Mouse (Mus musculus): ENCODE measurements at regions not wholly inside any gene's neighbourhood (a gene's known extent, or its start where the extent isn't known, plus 50 kb on each side); places are given as distances from the start of the nearest gene placed in this dataset.

DNA sequence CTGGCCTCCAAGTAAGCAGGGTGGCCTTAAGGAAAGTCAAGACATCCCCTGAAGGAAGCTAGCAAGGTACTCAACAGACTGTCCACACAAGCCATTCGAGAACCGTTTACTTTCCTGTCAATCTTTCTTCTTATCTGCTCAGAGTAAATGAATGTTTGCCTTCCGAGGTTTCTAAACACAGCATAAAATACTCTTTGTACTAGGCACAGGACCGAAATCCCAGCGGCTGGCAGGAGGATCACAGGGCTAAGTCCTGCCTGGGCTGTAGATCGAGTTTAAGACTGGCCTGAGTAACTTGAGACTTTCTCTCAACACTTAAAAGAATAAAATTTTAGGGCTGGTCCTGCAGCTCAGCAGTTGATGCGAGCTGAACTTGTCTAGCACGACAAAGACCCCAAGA is 175.9 kb downstream of the Bcl2l11 start:
- Histone ChIP-seq H3K4me1 (replicated peaks; ENCODE audit: control insufficient read depth, insufficient read depth, low read length) (no peaks in the 10 kb centered on the region), H3K4me3 (ENCODE audit: low read depth, low read length) (no peak overlapping the region), H3K9me3 (ENCODE audit: control insufficient read depth, low read length) (no peaks in the 10 kb centered on the region), H3K4me2 (replicated peaks; ENCODE audit: low read depth, low read length) (no peak overlapping the region), H3K36me3 (ENCODE audit: control insufficient read depth, insufficient read depth, low read length) (no peaks in the 10 kb centered on the region), H3K27me3 (ENCODE audit: control insufficient read depth, insufficient read depth, low read length) (no peaks in the 10 kb centered on the region), H3K9ac (ENCODE audit: low read depth, low read length) (no peak overlapping the region), H3K27ac (ENCODE audit: low read depth, low read length) (no peak overlapping the region)
- ATAC-seq (ENCODE audit: low FRiP score) = no peak
- no peak for DNase-seq (ENCODE audit: low spot score)
- WGBS = 51% methylated on average over 8 of the region's 8 CpGs

DNA sequence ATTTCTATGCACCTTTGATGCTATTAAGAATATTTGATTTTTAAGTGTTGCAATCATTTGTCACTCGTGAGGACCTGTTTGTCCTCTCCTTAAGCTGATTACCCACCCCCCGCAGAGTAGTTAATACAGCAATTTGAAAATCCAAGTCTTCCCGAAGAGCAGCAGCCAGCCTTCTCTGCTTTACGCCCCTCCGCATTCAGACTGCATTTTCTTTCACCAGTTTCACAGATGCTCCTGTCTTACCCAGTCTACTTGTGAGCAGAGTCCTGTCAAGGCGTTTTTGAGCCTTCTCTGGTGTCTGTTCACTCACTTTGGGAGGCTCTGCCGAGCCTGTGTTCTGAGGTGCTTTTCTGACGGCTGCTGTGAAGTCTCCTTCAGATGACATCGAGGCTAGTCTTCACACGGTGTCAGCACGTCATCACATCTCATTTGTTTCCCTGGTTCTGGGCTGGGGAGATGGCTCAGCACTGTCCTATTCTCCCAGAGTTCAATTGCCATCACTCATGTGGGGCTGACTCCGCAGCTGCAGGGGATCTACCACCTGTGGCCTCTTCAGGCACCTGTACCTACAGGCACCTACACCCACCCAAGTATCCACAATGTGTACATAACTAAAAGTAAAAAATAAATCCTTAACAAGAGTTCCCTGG is 178.3 kb downstream of the Bcl2l11 start:
- Histone ChIP-seq H3K27ac (ENCODE audit: low read depth, low read length) (peak overlapping the region; percentile 30; the same call in 1 of the 2 replicates), H3K36me3 (ENCODE audit: control insufficient read depth, insufficient read depth, low read length) (no peaks in the 10 kb centered on the region), H3K9me3 (ENCODE audit: control insufficient read depth, low read length) (no peaks in the 10 kb centered on the region), H3K27me3 (ENCODE audit: control insufficient read depth, insufficient read depth, low read length) (no peaks in the 10 kb centered on the region), H3K4me1 (replicated peaks; ENCODE audit: control insufficient read depth, insufficient read depth, low read length) (no peaks in the 10 kb centered on the region), H3K4me2 (replicated peaks; ENCODE audit: low read depth, low read length) (no peak overlapping the region; the same call in 1 of the 2 replicates), H3K4me3 (ENCODE audit: low read depth, low read length) (no peak overlapping the region), H3K9ac (ENCODE audit: low read depth, low read length) (no peak overlapping the region; the same call in 1 of the 2 replicates)
- no peak for DNase-seq (ENCODE audit: low spot score)
- no peak for ATAC-seq (ENCODE audit: low FRiP score)
- 19% methylated on average over 12 of the region's 12 CpGs for WGBS

- Histone ChIP-seq H3K36me3 (ENCODE audit: control insufficient read depth, insufficient read depth, low read length) (no peaks in the 10 kb centered on the region), H3K27ac (ENCODE audit: low read depth, low read length) (no peak overlapping the region), H3K4me1 (replicated peaks; ENCODE audit: control insufficient read depth, insufficient read depth, low read length) (no peaks in the 10 kb centered on the region), H3K27me3 (ENCODE audit: control insufficient read depth, insufficient read depth, low read length) (no peaks in the 10 kb centered on the region), H3K4me3 (ENCODE audit: low read depth, low read length) (no peak overlapping the region), H3K9ac (ENCODE audit: low read depth, low read length) (no peak overlapping the region), H3K9me3 (ENCODE audit: control insufficient read depth, low read length) (no peaks in the 10 kb centered on the region), H3K4me2 (replicated peaks; ENCODE audit: low read depth, low read length) (no peak overlapping the region)
- no peak for ATAC-seq (ENCODE audit: low FRiP score)
- DNase-seq (ENCODE audit: low spot score) = no peak
- WGBS = 77% methylated on average over 6 of the region's 6 CpGs
These were observed 180.9 kb downstream of the Bcl2l11 start for GRCm38 (mm10) chr2:128306693-128307092.

DNA sequence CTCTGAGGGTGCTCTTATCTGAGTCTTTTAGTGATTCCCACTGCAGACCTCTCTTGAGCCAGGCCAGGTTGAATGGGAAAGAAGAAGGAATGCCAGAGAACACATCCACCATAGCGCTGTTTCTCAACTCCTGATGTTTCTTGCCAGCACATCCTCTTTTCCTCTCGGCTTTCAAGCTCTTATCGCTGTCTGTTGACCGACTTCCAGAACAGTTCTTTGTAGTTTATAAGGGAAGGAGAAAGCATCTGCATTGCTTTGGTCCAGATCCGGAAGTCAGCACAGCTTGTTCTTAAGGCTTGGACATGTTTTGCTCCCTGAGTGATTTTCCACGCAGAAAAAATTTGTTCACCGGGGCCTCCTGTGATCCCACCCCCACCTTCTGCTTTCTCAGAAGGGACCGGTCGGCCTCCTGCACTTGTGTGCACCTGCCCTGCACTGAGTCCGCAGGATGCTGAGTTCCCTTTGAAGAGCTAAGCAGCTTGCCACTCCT is 183.7 kb downstream of the Bcl2l11 start:
- Histone ChIP-seq H3K4me3 (ENCODE audit: low read depth, low read length) (no peak overlapping the region), H3K9ac (ENCODE audit: low read depth, low read length) (no peak overlapping the region), H3K27ac (ENCODE audit: low read depth, low read length) (no peak overlapping the region), H3K36me3 (ENCODE audit: control insufficient read depth, insufficient read depth, low read length) (no peaks in the 10 kb centered on the region), H3K4me2 (replicated peaks; ENCODE audit: low read depth, low read length) (no peak overlapping the region), H3K9me3 (ENCODE audit: control insufficient read depth, low read length) (no peaks in the 10 kb centered on the region), H3K4me1 (replicated peaks; ENCODE audit: control insufficient read depth, insufficient read depth, low read length) (no peaks in the 10 kb centered on the region), H3K27me3 (ENCODE audit: control insufficient read depth, insufficient read depth, low read length) (no peaks in the 10 kb centered on the region)
- no peak for DNase-seq (ENCODE audit: low spot score)
- no peak for ATAC-seq (ENCODE audit: low FRiP score)
- WGBS = 33% methylated on average over 10 of the region's 10 CpGs

- no peaks in the 10 kb centered on the region for H3K36me3 ChIP-seq (ENCODE audit: control insufficient read depth, insufficient read depth, low read length)
- H3K4me3 ChIP-seq (ENCODE audit: low read depth, low read length) = no peak overlapping the region
- DNase-seq (ENCODE audit: low spot score) (no peak), ATAC-seq (ENCODE audit: low FRiP score) (no peak)
- H3K4me2 ChIP-seq (replicated peaks; ENCODE audit: low read depth, low read length) = no peak overlapping the region
- WGBS = 46% methylated on average over 5 of the region's 5 CpGs
- H3K4me1 ChIP-seq (replicated peaks; ENCODE audit: control insufficient read depth, insufficient read depth, low read length) = no peaks in the 10 kb centered on the region
- no peak overlapping the region for H3K9ac ChIP-seq (ENCODE audit: low read depth, low read length)
- no peaks in the 10 kb centered on the region for H3K27me3 ChIP-seq (ENCODE audit: control insufficient read depth, insufficient read depth, low read length)
- H3K27ac ChIP-seq (ENCODE audit: low read depth, low read length) = no peak overlapping the region
- H3K9me3 ChIP-seq (ENCODE audit: control insufficient read depth, low read length) = no peaks in the 10 kb centered on the region
These were observed 184.2 kb downstream of the Bcl2l11 start for GRCm38 (mm10) chr2:128310081-128310480.

DNA sequence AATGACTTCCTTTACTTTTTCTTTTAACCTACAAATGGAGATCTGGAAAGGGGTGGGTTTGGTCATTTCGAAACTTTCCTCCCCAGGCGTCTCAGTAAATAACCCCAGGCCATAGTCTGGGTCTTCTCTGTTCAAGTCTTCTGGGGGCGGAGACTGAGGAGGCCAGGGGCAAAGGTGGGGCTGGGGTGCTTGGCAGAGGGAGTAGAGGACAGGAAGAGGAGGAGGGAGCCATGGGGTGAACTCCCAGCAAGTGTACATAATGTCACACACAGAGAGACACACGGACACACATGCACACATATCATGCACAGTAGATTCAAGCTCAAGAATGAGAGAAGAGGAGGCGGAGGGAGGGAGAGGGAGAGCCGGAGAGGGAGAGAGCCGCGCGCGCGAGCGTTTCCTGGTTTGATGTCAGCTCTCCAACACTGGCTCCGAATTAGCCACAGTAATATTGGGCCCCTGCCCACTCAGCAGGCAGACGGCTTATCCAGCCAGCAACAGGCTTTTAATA is 186.3 kb downstream of the Bcl2l11 start:
- no peak for ATAC-seq (ENCODE audit: low FRiP score)
- peak overlapping the region; percentile 34 for H3K4me2 ChIP-seq (replicated peaks; ENCODE audit: low read depth, low read length)
- H3K27ac ChIP-seq (ENCODE audit: low read depth, low read length) = no peak overlapping the region
- H3K27me3 ChIP-seq (ENCODE audit: control insufficient read depth, insufficient read depth, low read length) = no peaks in the 10 kb centered on the region
- DNase-seq (ENCODE audit: low spot score) = peak; percentile 55
- H3K4me1 ChIP-seq (replicated peaks; ENCODE audit: control insufficient read depth, insufficient read depth, low read length) = no peaks in the 10 kb centered on the region
- 4% methylated on average over 14 of the region's 14 CpGs for WGBS
- H3K9me3 ChIP-seq (ENCODE audit: control insufficient read depth, low read length) = no peaks in the 10 kb centered on the region
- peak overlapping the region; percentile 16 for H3K4me3 ChIP-seq (ENCODE audit: low read depth, low read length)
- no peaks in the 10 kb centered on the region for H3K36me3 ChIP-seq (ENCODE audit: control insufficient read depth, insufficient read depth, low read length)
- H3K9ac ChIP-seq (ENCODE audit: low read depth, low read length) = peak overlapping the region; percentile 34; the same call in 1 of the 2 replicates

GRCm38 (mm10) chr2:128312659-128313581 is 187.1 kb downstream of the Bcl2l11 start:
- Histone ChIP-seq H3K4me1 (replicated peaks; ENCODE audit: control insufficient read depth, insufficient read depth, low read length) (no peaks in the 10 kb centered on the region), H3K27me3 (ENCODE audit: control insufficient read depth, insufficient read depth, low read length) (no peaks in the 10 kb centered on the region), H3K27ac (ENCODE audit: low read depth, low read length) (no peak overlapping the region), H3K9me3 (ENCODE audit: control insufficient read depth, low read length) (no peaks in the 10 kb centered on the region), H3K36me3 (ENCODE audit: control insufficient read depth, insufficient read depth, low read length) (no peaks in the 10 kb centered on the region), H3K9ac (ENCODE audit: low read depth, low read length) (no peak overlapping the region), H3K4me3 (ENCODE audit: low read depth, low read length) (no peak overlapping the region), H3K4me2 (replicated peaks; ENCODE audit: low read depth, low read length) (peak overlapping the region; percentile 34)
- 54% methylated on average over 12 of the region's 12 CpGs for WGBS
- ATAC-seq (ENCODE audit: low FRiP score) = no peak
- no peak for DNase-seq (ENCODE audit: low spot score)

DNA sequence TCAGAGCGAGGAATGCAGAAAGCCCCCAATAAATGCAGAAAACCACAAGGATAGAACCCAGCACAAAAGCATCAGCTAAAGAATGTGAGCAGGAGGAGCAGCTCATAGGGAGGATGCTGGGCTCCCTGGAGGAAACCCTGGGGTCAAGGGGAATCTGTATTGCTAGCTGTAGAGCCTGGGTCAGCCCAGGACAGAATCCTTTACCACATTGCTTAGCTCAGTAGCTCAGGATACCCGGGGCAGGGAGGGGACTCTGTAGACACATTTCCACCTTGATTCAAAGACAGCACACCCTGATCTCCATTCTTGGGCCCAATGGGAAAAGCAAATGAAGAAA is 187.7 kb downstream of the Bcl2l11 start:
- no peak for DNase-seq (ENCODE audit: low spot score)
- Histone ChIP-seq H3K4me1 (replicated peaks; ENCODE audit: control insufficient read depth, insufficient read depth, low read length) (no peaks in the 10 kb centered on the region), H3K4me2 (replicated peaks; ENCODE audit: low read depth, low read length) (no peak overlapping the region), H3K9me3 (ENCODE audit: control insufficient read depth, low read length) (no peaks in the 10 kb centered on the region), H3K27me3 (ENCODE audit: control insufficient read depth, insufficient read depth, low read length) (no peaks in the 10 kb centered on the region), H3K27ac (ENCODE audit: low read depth, low read length) (no peak overlapping the region), H3K9ac (ENCODE audit: low read depth, low read length) (no peak overlapping the region), H3K36me3 (ENCODE audit: control insufficient read depth, insufficient read depth, low read length) (no peaks in the 10 kb centered on the region), H3K4me3 (ENCODE audit: low read depth, low read length) (no peak overlapping the region)
- 49% methylated on average over 2 of the region's 2 CpGs for WGBS
- no peak for ATAC-seq (ENCODE audit: low FRiP score)

All from hindbrain, embryonic 11.5 days (tissue).